Mouse (Mus musculus): ENCODE measurements around the gene Sox5.

Sox5 gene

GRCm38 (mm10) chr6:144389333-144390054 lies 392.3 kb downstream of the Sox5 start:
- DNase-seq: no peak

DNA sequence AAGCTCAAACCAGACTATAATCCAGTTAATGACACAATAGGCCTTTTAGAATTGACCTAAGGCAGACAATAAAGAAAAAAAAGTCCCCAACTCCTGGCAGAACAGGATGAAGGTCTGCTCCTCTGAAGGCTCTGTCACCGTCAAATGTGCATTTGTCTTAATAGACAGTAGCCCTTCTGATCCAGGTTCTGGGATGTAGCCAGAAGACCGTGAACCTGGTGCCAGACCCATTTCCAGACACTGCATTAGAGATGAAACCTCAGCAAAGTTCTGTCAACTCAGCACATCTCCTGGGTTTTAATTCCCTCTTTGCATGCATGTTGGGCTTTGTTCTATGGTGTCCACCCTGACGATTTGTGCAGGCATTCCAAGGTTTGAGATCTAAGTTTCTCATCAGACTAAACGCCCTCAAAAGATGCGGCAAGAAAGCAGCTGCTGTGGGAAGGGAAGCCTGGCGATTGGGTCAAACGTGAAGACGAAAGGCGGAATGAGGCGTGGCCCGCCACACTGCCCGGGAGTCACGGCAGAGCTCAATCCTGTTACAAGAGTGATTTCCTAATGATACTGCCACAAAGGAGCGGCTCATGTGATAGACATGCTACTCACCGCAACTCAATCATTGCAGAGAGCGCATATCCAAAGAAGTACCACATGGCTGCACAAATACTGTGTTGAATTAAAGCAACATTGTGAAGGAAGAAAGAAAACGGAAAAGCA lies 394.1 kb downstream of the Sox5 start:
- no peak for DNase-seq

DNA sequence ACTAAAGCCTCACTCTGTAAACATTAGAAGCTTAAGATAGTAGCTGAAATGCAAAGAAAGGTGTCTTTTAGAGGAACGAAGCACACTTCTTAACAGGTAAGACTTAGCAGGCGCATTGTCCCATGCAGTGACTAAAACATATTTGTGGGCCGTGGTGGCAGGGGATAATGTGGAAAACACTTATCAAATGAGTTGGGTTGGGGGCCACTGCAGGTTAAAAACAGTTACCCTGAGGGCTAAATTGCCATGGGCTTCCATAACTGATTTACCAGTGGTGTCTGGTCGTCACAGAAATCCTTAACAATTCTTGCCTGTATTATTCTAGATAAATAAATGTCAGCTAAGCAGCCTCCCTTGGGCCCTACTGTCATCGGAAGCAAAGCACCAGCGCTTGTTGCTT lies 401.1 kb downstream of the Sox5 start:
- no peak for DNase-seq

GRCm38 (mm10) chr6:144380171-144380570 lies 401.6 kb downstream of the Sox5 start:
- DNase-seq: no peak

- DNase-seq: no peak
These were observed 407.0 kb downstream of the Sox5 start for GRCm38 (mm10) chr6:144374810-144375209.

DNA sequence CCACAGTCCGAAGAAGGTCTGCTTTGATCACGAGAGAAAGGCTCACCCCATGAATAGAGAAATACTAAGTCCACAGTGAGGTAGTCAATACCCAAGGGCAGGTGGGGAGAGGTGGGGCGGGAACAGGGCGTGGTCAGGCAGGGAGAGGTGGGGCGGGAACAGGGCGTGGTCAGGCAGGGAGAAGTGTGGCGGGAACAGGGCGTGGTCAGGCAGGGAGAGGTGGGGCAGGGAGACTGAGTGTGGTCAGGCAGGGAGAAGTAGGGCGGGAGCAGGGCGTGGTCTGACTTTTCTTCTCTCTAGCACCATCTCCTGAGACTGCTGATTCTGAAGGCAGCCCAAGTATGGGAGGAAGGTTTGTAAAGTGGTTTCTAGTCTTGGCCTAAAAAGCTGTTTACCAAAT lies 411.1 kb downstream of the Sox5 start:
- peak; percentile 76 for DNase-seq

DNA sequence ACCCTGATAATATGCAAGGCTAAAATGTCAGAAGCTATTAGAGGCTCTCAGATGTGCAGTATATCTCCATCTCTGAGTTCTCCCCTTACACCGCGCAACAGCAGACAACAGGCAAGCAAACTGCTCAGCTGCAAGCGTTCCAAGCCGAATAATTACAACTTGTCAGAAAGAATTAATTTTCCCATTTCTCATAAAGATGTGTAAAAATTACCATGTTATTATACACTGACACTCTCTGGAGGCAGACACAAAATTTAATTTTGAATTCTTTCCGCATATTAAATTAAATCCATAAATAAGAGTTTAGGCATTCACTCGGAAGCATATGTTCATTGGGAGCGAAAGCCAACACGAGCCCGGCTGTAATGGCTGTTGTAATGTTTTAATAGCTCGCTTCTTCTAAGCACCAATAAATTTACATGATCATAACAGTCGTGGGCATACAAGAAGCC lies 414.1 kb downstream of the Sox5 start:
- DNase-seq: no peak

GRCm38 (mm10) chr6:144361267-144362038 lies 420.3 kb downstream of the Sox5 start:
- no peak for DNase-seq

GRCm38 (mm10) chr6:144357081-144357480 lies 424.7 kb downstream of the Sox5 start:
- no peak for DNase-seq

- DNase-seq: no peak
These were observed 430.7 kb downstream of the Sox5 start for GRCm38 (mm10) chr6:144351049-144351448.

GRCm38 (mm10) chr6:144343338-144343737 lies 438.4 kb downstream of the Sox5 start:
- no peak for DNase-seq

DNA sequence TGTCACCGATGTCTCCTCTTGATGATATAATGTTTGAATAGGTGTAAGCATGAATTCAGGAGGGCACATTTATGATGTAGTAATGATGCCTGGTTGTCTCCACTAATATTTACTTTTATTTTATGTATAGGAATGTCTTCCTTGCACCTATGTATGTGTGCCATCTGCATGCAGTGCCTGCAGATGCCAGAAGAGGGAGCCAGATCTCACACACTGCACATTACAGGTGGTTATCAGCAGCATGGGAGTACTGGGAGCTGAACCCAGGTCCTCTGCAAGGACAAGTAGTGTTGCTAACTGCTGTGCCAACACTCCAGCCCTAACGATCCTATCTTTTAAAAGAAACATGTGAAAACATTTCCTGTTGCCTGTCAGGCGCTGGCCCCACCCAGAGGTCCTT lies 442.2 kb downstream of the Sox5 start:
- DNase-seq: no peak

DNA sequence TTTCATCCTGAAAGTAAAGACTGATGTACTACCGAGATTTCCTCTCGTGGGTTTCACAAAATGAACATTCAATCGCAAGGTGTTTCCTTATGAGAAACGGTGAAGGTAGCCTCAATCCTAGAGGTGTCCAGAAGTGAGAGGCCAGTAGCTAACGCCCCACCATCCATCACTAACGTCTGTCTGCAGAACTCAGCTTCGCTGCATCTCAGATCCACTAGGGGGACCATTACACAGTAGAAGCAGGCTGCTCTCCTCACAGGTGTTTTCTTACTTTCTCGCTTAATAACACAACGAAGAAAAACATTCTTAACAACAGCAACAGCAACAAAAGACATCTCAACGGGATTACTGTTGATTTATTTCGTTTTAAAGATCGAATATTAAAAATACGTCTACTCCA lies 442.8 kb downstream of the Sox5 start:
- no peak for DNase-seq

- DNase-seq: no peak
These were observed 443.6 kb downstream of the Sox5 start for GRCm38 (mm10) chr6:144338221-144338620.

DNA sequence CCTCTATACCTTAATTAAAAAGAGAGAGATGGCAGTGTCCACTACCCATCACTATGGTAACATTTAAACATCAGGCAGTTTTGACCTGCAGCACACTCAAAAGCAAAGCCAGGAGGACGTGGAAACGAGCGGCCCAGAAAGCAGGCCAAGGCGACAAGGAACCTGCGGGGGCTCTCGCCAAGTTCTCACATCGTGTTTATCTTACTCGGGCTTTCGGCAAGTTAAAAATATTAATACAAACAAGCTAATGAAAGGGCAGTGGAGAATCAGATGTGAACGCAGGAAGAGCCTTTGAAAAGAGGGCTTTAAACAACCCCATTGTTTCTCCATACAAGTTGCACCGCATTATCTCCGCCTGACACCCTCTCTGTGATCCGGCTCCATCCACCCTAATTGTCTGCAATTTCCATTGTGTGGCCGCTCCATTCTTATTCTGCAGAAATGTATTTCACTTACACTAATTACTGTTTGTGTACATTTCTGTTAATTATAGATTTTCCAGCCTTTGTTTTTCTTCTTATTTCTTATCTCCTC lies 444.3 kb downstream of the Sox5 start:
- no peak for DNase-seq

- no peak for DNase-seq
These were observed 445.0 kb downstream of the Sox5 start for GRCm38 (mm10) chr6:144336789-144337188.

DNA sequence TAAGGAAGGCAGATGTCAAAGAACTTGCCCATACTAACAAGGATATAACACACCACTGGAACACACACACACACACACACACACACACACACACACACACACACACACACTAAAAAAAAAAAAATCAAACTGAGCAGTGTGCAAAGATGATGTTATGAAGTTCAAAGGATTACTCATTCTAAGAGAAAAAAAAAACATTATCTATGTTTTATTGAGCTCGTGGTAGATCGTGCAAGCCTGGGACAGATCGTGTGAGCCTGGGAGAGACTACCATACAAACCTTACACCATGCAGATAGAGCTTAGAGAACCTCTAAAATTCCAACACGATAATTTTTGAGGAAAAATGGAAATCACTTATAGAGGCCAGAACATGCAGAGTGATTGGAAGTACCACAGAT lies 448.6 kb downstream of the Sox5 start:
- no peak for DNase-seq

GRCm38 (mm10) chr6:144332027-144332426 lies 449.8 kb downstream of the Sox5 start:
- DNase-seq: no peak

DNA sequence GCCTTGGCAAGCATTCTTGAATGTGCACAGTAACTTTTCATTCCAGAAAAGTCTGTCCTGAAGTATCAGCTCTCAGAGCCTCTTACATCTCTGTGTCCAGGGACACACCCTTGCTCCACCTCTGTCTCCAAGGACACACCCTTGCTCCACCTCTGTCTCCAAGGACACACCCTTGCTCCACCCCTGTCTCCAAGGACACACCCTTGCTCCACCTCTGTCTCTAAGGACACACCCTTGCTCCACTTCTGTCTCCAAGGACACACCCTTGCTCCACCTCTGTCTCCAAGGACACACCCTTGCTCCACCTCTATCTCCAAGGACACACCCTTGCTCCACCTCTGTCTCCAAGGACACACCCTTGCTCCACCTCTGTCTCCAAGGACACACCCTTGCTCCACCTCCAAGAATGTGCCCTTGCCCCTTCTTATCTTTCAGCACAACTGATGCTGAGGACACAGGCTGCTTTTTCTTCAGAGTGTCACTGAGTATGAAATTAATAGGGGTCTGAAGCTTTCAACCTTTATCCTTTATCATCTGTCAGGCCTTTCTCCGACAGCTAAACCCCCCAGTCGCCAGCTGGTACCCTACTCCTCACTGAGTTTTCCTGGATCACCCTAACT lies 452.4 kb downstream of the Sox5 start:
- no peak for DNase-seq

DNA sequence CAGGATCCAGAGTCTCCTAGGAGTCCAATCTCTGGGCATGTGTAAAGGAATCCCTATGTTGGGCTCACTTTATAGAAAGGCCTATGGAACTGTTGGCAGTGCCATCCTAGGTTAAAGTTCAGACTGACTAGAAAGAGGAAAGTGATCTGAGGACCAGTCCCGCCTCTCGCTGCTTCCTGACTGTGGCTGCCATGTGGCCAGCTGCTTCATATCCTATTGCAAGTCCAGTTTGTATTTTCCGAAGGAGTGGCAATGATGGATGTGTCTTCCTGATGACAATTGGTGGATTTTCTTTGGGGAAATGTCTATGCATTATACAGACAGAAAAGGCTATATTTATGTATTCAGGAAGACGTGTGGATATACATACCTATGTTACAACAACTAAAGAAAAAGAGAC lies 453.0 kb downstream of the Sox5 start:
- no peak for DNase-seq

- no peak for DNase-seq
These were observed 455.0 kb downstream of the Sox5 start for GRCm38 (mm10) chr6:144326817-144327216.

DNA sequence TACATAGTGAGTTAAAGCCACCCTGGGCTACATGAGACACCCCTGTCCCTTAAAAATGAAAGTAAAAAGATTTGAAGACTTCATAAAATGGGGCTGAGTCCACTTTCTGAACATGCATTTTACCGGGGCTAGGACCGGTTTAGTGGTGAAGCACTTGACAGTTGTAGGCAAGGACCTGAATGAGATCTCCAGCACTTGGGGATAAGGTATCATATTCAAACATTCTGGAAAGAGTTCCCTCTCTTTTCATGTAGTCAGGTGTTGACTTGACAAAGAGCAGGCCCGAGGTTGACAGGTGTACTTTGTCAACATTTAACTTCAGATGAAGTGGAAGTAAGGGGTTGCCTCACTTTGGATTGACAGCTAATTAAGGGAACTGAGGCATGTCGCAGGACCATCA lies 458.4 kb downstream of the Sox5 start:
- DNase-seq: no peak

All from liver (tissue).